Mouse (Mus musculus): ENCODE measurements at regions not wholly inside any gene's neighbourhood (a gene's known extent, or its start where the extent isn't known, plus 50 kb on each side); places are given as distances from the start of the nearest gene placed in this dataset.
A peak's percentile ranks its signal among the peaks of the same experiment; 100 is the strongest.

GRCm38 (mm10) chr3:8751356-8751755 is 858.5 kb downstream of the Zfp704 start:
- no peak for DNase-seq

DNA sequence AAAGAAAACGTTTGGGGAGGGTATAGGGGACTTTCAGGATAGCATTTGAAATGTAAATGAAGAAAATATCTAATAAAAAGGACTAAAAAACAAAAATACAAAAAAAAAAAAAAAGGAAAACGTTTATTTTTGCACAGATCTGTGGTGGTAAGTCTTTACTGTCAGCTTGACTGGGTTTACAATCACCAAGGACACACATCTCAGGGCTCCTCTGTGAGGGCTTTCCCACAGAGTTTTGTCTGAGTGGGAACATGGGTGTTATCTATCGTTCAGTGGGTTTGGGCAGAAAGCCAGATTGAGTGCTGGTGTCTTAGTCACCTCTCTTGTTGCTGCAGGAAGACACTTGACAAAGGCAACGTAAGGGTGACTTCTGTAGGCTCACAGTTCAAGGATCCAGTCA is 859.0 kb downstream of the Zfp704 start:
- no peak for DNase-seq

GRCm38 (mm10) chr3:8750162-8750561 is 859.7 kb downstream of the Zfp704 start:
- DNase-seq: no peak

GRCm38 (mm10) chr3:8747201-8747600 is 862.7 kb downstream of the Zfp704 start:
- DNase-seq: no peak

- DNase-seq: no peak
These were observed 863.2 kb downstream of the Zfp704 start for GRCm38 (mm10) chr3:8746677-8747076.

- no peak for DNase-seq
These were observed 863.8 kb downstream of the Zfp704 start for GRCm38 (mm10) chr3:8746037-8746436.

GRCm38 (mm10) chr3:8744857-8745256 is 865.0 kb downstream of the Zfp704 start:
- no peak for DNase-seq

DNA sequence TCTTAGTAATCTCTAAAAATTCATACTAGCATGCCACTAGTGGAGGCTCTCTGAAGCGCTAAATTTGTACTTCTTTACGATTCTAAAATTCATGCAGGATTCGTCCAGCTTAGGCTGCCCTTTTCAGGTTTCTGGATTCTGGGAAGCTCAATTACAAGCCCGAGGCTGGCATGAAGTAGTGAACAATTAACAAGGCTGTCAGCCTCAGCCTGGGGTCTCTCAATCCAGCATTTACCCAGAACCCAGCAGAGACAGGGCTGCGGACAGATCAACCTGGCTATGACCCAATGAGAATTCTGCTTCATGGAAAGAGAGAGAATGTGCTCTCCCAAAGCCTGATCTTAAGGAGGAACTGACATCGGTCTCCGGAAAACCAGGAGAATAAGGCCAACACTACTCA is 866.2 kb downstream of the Zfp704 start:
- no peak for DNase-seq

- no peak for DNase-seq
These were observed 868.4 kb downstream of the Zfp704 start for GRCm38 (mm10) chr3:8741266-8742023.

GRCm38 (mm10) chr3:8740710-8741109 is 869.2 kb downstream of the Zfp704 start:
- DNase-seq: no peak

DNA sequence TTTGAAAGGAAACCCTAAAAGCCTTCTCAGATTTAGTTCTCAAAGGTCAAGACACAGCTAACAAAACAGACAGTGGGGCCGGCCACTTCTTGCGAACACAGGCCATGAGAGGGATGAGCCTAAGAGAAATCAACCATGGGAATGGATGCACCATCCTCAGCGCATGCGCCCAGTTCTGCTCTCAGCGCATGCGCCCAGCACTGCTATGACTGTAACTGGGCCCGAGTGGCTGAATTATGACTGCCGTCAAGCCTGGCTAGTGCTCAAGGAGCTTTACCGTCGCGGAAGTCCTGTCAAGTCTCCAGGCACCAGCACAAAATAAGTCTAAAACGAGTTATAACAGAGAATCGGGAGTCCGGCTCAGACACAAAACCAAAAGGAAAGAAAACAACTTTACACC is 870.6 kb downstream of the Zfp704 start:
- DNase-seq: no peak

DNA sequence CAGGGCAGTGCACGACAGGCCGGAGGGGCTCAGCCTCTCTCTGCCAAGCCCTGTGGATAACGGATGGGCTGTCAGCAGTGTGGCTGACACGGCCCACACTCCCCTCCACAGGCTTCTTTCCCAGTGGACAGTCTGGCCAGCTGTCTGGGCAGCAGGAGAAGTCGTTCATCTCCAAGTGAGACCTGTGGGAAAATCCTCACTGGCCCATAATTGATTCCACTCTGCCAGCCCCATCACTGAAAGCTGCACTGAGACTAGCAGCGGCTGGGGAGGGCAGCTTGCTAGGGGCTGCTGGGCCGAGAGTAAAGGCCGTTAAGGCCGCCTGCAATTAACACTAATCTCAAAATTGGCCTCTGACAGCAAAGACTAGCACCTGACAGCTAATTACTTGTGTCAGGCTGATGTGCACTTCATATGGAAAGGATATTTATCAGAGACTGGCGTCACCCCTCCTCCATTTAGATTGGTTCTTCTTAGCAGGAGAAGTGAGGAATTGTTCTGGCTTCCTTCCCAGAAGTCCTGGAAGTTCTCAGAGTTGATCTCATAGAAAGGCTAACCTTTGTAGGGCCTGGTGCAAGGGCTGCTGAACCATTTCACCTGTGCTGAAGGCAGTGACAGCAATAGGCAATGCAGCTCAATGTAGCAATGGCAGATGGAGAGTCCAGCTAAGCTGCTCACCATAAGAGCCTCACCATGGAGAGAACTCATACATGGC is 873.5 kb downstream of the Zfp704 start:
- no peak for DNase-seq

DNA sequence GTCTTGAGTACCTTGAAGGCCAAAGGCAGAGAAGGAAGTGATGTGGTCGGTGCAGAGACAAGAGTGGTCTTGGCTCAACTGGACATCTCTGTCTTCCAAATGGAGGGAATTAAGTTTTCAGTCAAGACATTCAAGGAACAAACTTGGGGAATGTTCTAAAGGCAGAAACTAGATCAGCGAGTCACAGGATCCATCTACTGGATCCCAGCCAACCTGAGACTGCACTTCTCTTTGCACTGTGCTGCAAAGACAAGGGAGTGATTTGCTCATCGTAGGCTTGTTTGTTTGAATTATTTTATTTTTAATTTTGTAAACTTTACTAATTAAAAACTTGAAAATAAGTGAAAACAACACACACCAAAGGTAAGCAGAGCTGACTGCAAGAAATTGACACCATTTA is 875.8 kb downstream of the Zfp704 start:
- no peak for DNase-seq

- no peak for DNase-seq
These were observed 878.5 kb downstream of the Zfp704 start for GRCm38 (mm10) chr3:8731398-8731797.

DNA sequence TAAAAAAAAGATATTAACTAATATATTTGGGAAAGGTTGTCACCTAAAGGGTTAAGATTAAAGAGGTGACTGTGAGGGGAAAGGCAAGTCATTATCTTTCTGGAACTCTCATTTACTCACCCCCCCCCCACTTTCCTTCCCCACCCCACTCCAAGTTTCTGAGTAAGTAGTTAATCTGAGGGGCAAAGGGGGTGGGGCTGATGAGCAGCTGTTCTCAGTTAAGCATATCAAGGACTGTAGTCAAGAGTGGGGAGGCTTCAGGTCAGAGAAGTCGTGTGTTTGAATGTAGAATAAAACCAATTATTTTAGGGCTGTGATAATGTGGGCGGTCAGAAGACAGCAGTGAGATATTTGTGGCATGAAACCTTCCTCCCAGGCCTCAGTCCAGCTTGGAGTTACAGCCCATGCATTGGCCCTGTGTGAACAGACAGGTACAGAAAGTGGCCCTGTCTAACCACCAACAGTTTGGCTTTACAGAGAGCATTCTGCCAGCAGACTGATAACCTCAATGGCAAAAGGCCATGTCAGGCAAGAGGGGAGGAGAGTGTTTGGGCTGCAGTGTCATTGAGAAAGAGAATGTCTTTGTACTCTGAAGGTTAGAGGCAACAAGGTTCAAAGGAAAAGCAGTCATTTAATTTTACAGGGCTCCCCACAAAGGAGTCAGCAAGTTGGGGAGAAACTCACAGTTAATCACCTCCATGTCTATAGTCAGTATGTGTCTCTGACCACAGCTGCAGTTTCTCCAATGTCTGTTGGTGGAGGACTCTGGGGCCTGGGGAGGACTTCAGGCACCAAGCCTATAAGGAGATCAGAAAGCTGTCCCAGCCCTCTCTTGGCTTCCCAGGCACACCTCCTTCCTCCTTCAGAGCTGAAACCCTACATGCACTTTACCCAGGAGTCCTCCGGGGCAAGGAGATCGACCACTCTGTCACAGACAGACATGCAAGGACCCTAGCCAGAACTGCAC is 888.0 kb downstream of the Zfp704 start:
- DNase-seq: no peak

GRCm38 (mm10) chr3:8720586-8721100 is 889.2 kb downstream of the Zfp704 start:
- no peak for DNase-seq

DNA sequence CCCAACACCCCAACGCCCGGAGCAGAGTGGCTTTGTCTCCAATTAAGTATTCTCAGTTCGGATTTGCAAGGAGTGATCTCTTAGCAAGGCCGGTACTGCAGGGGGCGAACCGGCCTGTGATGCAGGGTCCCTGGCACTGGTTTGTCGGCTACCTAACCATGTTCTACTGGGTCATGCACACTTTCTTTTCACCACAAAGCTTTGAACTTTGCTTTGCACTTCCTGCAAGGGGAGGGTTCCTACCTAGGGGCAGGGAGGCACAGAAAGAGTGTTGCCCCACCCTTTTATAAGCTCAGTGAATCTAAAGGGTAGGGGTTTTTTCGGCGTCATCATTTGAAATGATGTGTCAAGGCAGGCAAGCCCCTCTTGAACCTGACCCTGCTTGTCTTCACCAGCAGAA is 891.7 kb downstream of the Zfp704 start:
- DNase-seq: no peak

DNA sequence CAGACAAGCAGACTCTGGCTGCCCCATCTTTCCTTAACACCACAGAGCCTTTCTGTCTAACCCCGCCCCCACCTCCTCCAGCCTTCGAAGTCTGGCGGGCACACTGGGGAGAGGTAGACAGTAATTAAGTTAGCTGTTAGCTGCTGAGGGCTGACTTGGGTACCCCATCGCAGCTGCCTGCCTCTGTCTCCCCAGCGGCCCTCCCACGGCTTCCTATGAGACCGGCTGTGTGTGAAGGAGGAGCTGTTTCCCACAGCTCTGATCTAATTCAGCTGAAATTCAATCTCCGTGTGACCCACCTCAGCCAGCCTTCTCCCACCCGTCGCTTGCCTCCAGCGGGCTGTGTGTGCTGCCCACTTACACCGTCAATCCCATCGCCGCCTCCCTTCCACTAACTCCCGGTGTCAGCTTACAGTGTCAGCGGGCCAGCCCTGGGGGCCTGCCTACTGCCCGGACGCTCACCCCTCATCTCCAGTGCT is 892.5 kb downstream of the Zfp704 start:
- peak; percentile 59 for DNase-seq
